Mouse (Mus musculus): ENCODE measurements around the gene Tpcn2. TPM values are rescaled to one million over a fixed set of nuclear protein-coding genes. Genes with fewer than 3 reads are reported as not detected.

Tpcn2 gene
- total and polyA plus RNA-seq, 2 experiments, result 1.9 to 5.0 TPM

GRCm38 (mm10) chr7:145284293-145284692 lies 482 bp upstream of the Tpcn2 start:
- no peak for TF ChIP-seq CTCF (IDR thresholded peaks at IDR 0.05; ENCODE audit: low read depth, low read length)
- no peak for TF ChIP-seq POLR2A (IDR thresholded peaks at IDR 0.05; ENCODE audit: extremely low read depth, insufficient read depth, low read length)
- peak; percentile 33 for DNase-seq (ENCODE audit: extremely low read depth, low read depth, low spot score)
- H3K36me3 ChIP-seq (ENCODE audit: control insufficient read depth, insufficient read depth, low read length), result no peaks in the 10 kb centered on the region
- peaks cover 5% of the 10 kb centered on the region for H3K4me1 ChIP-seq (ENCODE audit: control insufficient read depth, insufficient read depth, low read length)
- H3K4me3 ChIP-seq (ENCODE audit: insufficient read depth, low read depth, low read length), result no peak overlapping the region
- no peak overlapping the region for H3K9ac ChIP-seq (ENCODE audit: low read depth, low read length)
- no peaks in the 10 kb centered on the region for H3K27me3 ChIP-seq (ENCODE audit: control insufficient read depth, insufficient read depth, low read length)
- 51% methylated on average over 3 of the region's 3 CpGs for WGBS
- H3K27ac ChIP-seq (replicated peaks; ENCODE audit: insufficient read depth, low read depth, low read length), result no peak overlapping the region
- no peaks in the 10 kb centered on the region for H3K79me2 ChIP-seq (ENCODE audit: control insufficient read depth, insufficient read depth, low read length)

- Histone ChIP-seq H3K4me3 (ENCODE audit: insufficient read depth, low read depth, low read length) (peak overlapping the region; percentile 67; the same call in 1 of the 2 replicates), H3K9ac (ENCODE audit: low read depth, low read length) (no peak overlapping the region; the same call in 1 of the 2 replicates), H3K79me2 (ENCODE audit: control insufficient read depth, insufficient read depth, low read length) (no peaks in the 10 kb centered on the region), H3K36me3 (ENCODE audit: control insufficient read depth, insufficient read depth, low read length) (no peaks in the 10 kb centered on the region), H3K27ac (replicated peaks; ENCODE audit: insufficient read depth, low read depth, low read length) (no peak overlapping the region; the same call in 1 of the 2 replicates), H3K27me3 (ENCODE audit: control insufficient read depth, insufficient read depth, low read length) (no peaks in the 10 kb centered on the region), H3K4me1 (ENCODE audit: control insufficient read depth, insufficient read depth, low read length) (peaks cover 5% of the 10 kb centered on the region)
- no peak for TF ChIP-seq CTCF (IDR thresholded peaks at IDR 0.05; ENCODE audit: low read depth, low read length)
- no peak for TF ChIP-seq POLR2A (IDR thresholded peaks at IDR 0.05; ENCODE audit: extremely low read depth, insufficient read depth, low read length)
- DNase-seq (ENCODE audit: extremely low read depth, low read depth, low spot score), result peak; percentile 24
- 55% methylated on average over 4 of the region's 4 CpGs for WGBS
Observed at GRCm38 (mm10) chr7:145283041-145283440, 770 bp downstream of the Tpcn2 start.

GRCm38 (mm10) chr7:145281396-145281795 lies 2.4 kb downstream of the Tpcn2 start:
- Histone ChIP-seq H3K27ac (replicated peaks; ENCODE audit: insufficient read depth, low read depth, low read length) (no peak overlapping the region), H3K4me1 (ENCODE audit: control insufficient read depth, insufficient read depth, low read length) (peaks cover 5% of the 10 kb centered on the region), H3K4me3 (ENCODE audit: insufficient read depth, low read depth, low read length) (no peak overlapping the region), H3K9ac (ENCODE audit: low read depth, low read length) (no peak overlapping the region), H3K79me2 (ENCODE audit: control insufficient read depth, insufficient read depth, low read length) (no peaks in the 10 kb centered on the region), H3K36me3 (ENCODE audit: control insufficient read depth, insufficient read depth, low read length) (no peaks in the 10 kb centered on the region), H3K27me3 (ENCODE audit: control insufficient read depth, insufficient read depth, low read length) (no peaks in the 10 kb centered on the region)
- whole genome bisulfite sequencing, result 97% methylated on average over 4 of the region's 4 CpGs
- TF ChIP-seq CTCF (IDR thresholded peaks at IDR 0.05; ENCODE audit: low read depth, low read length) (no peak), POLR2A (IDR thresholded peaks at IDR 0.05; ENCODE audit: extremely low read depth, insufficient read depth, low read length) (no peak)
- no peak for DNase-seq (ENCODE audit: extremely low read depth, low read depth, low spot score)

- no peaks in the 10 kb centered on the region for H3K27me3 ChIP-seq (ENCODE audit: control insufficient read depth, insufficient read depth, low read length)
Observed at GRCm38 (mm10) chr7:145275488-145275887, 8.3 kb downstream of the Tpcn2 start.

GRCm38 (mm10) chr7:145270955-145271354 lies 12.9 kb downstream of the Tpcn2 start:
- WGBS, result 94% methylated on average over 5 of the region's 5 CpGs
- no peaks in the 10 kb centered on the region for H3K27me3 ChIP-seq (ENCODE audit: control insufficient read depth, insufficient read depth, low read length)
- no peaks in the 10 kb centered on the region for H3K79me2 ChIP-seq (ENCODE audit: control insufficient read depth, insufficient read depth, low read length)
- H3K4me1 ChIP-seq (ENCODE audit: control insufficient read depth, insufficient read depth, low read length), result no peaks in the 10 kb centered on the region
- no peak overlapping the region for H3K27ac ChIP-seq (replicated peaks; ENCODE audit: insufficient read depth, low read depth, low read length)
- no peak for DNase-seq (ENCODE audit: extremely low read depth, low read depth, low spot score)
- H3K9ac ChIP-seq (ENCODE audit: low read depth, low read length), result no peak overlapping the region
- H3K36me3 ChIP-seq (ENCODE audit: control insufficient read depth, insufficient read depth, low read length), result 0 out of 2 replicates have a peak, but pooled peaks cover 2% of the 10 kb centered on the region
- no peak overlapping the region for H3K4me3 ChIP-seq (ENCODE audit: insufficient read depth, low read depth, low read length)
- TF ChIP-seq POLR2A (IDR thresholded peaks at IDR 0.05; ENCODE audit: extremely low read depth, insufficient read depth, low read length), result no peak
- TF ChIP-seq CTCF (IDR thresholded peaks at IDR 0.05; ENCODE audit: low read depth, low read length), result no peak

More at GRCm38 (mm10) chr7:145275488-145275887, 8.3 kb downstream of the Tpcn2 start:
- Histone ChIP-seq H3K9ac (ENCODE audit: low read depth, low read length) (no peak overlapping the region), H3K79me2 (ENCODE audit: control insufficient read depth, insufficient read depth, low read length) (no peaks in the 10 kb centered on the region), H3K27ac (replicated peaks; ENCODE audit: insufficient read depth, low read depth, low read length) (no peak overlapping the region), H3K4me1 (ENCODE audit: control insufficient read depth, insufficient read depth, low read length) (no peaks in the 10 kb centered on the region), H3K36me3 (ENCODE audit: control insufficient read depth, insufficient read depth, low read length) (0 out of 2 replicates have a peak, but pooled peaks cover 2% of the 10 kb centered on the region), H3K4me3 (ENCODE audit: insufficient read depth, low read depth, low read length) (no peak overlapping the region)
- no peak for DNase-seq (ENCODE audit: extremely low read depth, low read depth, low spot score)
- 76% methylated on average over 3 of the region's 3 CpGs for WGBS
- TF ChIP-seq POLR2A (IDR thresholded peaks at IDR 0.05; ENCODE audit: extremely low read depth, insufficient read depth, low read length) (no peak), CTCF (IDR thresholded peaks at IDR 0.05; ENCODE audit: low read depth, low read length) (no peak)

GRCm38 (mm10) chr7:145268890-145269289 lies 14.9 kb downstream of the Tpcn2 start:
- DNase-seq (ENCODE audit: extremely low read depth, low read depth, low spot score), result no peak
- H3K27me3 ChIP-seq (ENCODE audit: control insufficient read depth, insufficient read depth, low read length), result no peaks in the 10 kb centered on the region
- TF ChIP-seq POLR2A (IDR thresholded peaks at IDR 0.05; ENCODE audit: extremely low read depth, insufficient read depth, low read length) (no peak), CTCF (IDR thresholded peaks at IDR 0.05; ENCODE audit: low read depth, low read length) (no peak)
- H3K36me3 ChIP-seq (ENCODE audit: control insufficient read depth, insufficient read depth, low read length), result peaks cover 2% of the 10 kb centered on the region; the same call in 1 of the 2 replicates
- no peaks in the 10 kb centered on the region for H3K4me1 ChIP-seq (ENCODE audit: control insufficient read depth, insufficient read depth, low read length)
- no peak overlapping the region for H3K27ac ChIP-seq (replicated peaks; ENCODE audit: insufficient read depth, low read depth, low read length)
- no peak overlapping the region for H3K4me3 ChIP-seq (ENCODE audit: insufficient read depth, low read depth, low read length)
- no peaks in the 10 kb centered on the region for H3K79me2 ChIP-seq (ENCODE audit: control insufficient read depth, insufficient read depth, low read length)
- no peak overlapping the region for H3K9ac ChIP-seq (ENCODE audit: low read depth, low read length)
- WGBS, result 90% methylated on average over 7 of the region's 7 CpGs
